7 mouse cellular contexts compared by ENCODE assay signal in the genomic region with DNA sequence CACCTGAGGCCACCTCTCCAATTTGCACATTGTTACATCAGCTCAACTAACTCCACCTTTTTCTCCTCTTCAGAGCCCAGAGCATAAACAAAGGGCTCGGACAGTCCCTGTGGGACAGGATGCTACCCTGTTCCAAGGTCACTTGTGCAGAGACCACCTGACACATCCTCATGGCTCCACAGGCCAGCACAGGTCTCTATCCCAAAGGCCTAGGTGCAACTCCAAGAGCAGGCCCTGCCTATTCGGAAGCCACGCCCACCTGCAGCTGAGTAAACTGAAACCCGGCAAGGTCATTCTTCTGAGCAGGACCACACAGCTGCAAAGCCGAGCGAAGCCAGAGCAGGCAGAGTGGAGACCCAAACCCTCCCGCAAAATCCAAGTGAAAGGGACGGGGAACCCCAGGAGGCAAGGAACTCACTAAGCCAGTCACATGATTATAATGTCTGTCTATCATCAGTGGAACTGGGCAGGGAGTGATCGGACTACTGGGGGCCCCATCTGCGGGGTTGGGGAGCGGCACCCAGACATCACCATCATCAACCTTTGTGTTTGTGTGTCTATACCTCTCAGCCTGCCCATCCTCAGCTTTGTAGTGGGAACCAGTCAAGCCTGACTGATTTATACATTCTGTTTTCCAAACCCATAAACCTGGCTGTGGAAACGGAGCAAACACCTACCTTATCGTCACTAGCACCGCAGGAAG.
DNase-seq lines count a peak whose midpoint lies in the region; ATAC-seq lines count a peak whose summit lies in the region.

No protein-coding gene starts in this region.

- H3K27me3 ChIP-seq in limb, embryonic 12.5 days, result 0 out of 2 replicates have a peak, but pooled peaks cover 3% of the 10 kb centered on the region

- peak; percentile 73 for ATAC-seq in limb, embryonic 12.5 days (ENCODE audit: insufficient number of reproducible peaks, insufficient read depth, low FRiP score, low TSS enrichment, low read depth)

- H3K4me3 ChIP-seq in limb, embryonic 12.5 days (replicated peaks), result no peak overlapping the region

- H3K9ac ChIP-seq in limb, embryonic 12.5 days (replicated peaks), result no peak overlapping the region; the same call in 1 of the 2 replicates

- no peak overlapping the region for H3K27ac ChIP-seq in limb, embryonic 12.5 days

- DNase-seq in testis, postnatal 10 days (ENCODE audit: low spot score), result peak; percentile 64
- no peak for DNase-seq in testis, postnatal 14 days (ENCODE audit: low spot score)
- peak; percentile 56 for DNase-seq in forelimb bud, embryonic 11.5 days (ENCODE audit: low read depth, low spot score)
- DNase-seq in yolk sac, embryonic 10.5 days (ENCODE audit: low spot score), result peak; percentile 67
- DNase-seq in gastrocnemius, adult 18-20 months (ENCODE audit: low spot score), result no peak
- no peak for DNase-seq in layer of hippocampus, adult 18-20 months (ENCODE audit: low spot score in 2 of 2)

- peaks cover 14% of the 10 kb centered on the region for H3K4me1 ChIP-seq in limb, embryonic 12.5 days (replicated peaks)

- WGBS in limb, embryonic 12.5 days, result 27% methylated on average over 14 of the region's 14 CpGs

- peak overlapping the region; percentile 27; the same call in 1 of the 2 replicates for H3K4me2 ChIP-seq in limb, embryonic 12.5 days

- H3K36me3 ChIP-seq in limb, embryonic 12.5 days, result no peaks in the 10 kb centered on the region

- H3K9me3 ChIP-seq in limb, embryonic 12.5 days, result no peaks in the 10 kb centered on the region

Comparison
In these comparisons a context has a peak if more than half of its experiments do, and no peak if none do; other contexts are left out.
1. DNase-seq: peak in testis, postnatal 10 days (single experiment), forelimb bud, embryonic 11.5 days (single experiment) and yolk sac, embryonic 10.5 days (single experiment); none in testis, postnatal 14 days (single experiment), gastrocnemius, adult 18-20 months (single experiment) and layer of hippocampus, adult 18-20 months (0 of 2).